Mouse (Mus musculus) liver, embryonic 14.5 days (tissue): ENCODE results near the gene Gpsm3.

Source experiments
- CTCF ChIP-seq: IDR thresholded peaks from 2 replicates; pipeline ENCODE4 v1.5.1; 2016; ENCODE audit warnings: antibody characterized with exemption, low read depth, control low read depth
- EP300 ChIP-seq: IDR thresholded peaks from 2 replicates; pipeline ENCODE4 v1.6.1; 2016; ENCODE audit warnings: antibody characterized with exemption, low read depth

GRCm38 (mm10) chr17:34589681-34590101 is at the start of gene Gpsm3:
- TF ChIP-seq CTCF (no peak), EP300 (no peak)
